Mouse (Mus musculus) megakaryocyte-erythroid progenitor cell, adult 5-6 weeks (primary cell): ENCODE data around the gene Hmgb1. TPM values are rescaled to one million over a fixed set of nuclear protein-coding genes. Genes with fewer than 3 reads are reported as not detected.

Experiments used
- ATAC-seq: replicated peaks from 2 replicates; pipeline ENCODE4 v1.8.0; 2016; ENCODE audit warnings: mild to moderate bottlenecking, inconsistent platforms; ENCODE audit not compliant: severe bottlenecking, poor library complexity, low FRiP score, low TSS enrichment
- total RNA-seq, 2 experiments: library from RNA; stranded (forward) in 1 of 2; stranded (reverse) in 1 of 2; fragments of 200-1000, 215-1000 nt in 1 of 2; fragments of >200 nt in 1 of 2; fragmentation: Nextera tagmentation in 1 of 2; gene quantifications; 2 replicates each; pipeline ENCODE4 v1.2.3; 2014 to 2017

Hmgb1 gene
- total RNA-seq, 2 experiments from 2014 or later, result 835 to 1,199 TPM

DNA sequence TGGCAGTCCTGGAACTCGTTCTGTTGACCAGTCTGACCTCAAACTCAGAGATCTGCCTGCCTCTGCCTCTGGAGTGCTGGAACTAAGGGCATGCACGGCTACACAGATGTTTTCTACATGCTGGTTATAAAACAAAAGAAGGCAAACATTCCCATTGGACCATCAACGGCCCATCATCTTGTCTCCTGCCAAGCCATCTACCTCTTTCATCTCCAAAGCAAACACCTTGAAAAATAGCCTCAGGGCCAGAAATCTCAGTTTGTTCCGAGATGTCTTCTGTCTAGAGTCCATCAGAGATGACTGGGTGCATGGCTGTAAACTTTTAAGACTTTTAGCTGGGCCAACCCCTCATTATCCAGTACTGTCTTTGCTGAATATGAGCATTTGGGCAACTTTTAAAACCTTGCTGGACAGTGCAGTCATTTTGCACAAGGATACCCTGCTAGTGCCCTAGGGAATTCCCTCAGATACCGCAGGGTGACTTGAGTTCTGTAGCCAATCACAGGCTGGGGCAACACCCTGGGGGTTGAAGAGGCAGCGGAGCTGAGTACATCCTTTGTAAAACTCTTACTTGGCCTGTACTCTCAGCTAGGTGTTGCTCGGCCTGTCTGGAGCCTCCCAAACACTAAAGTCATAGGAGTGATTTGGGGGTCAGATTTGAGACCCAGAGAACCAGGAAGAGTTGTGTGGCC, 170.3 kb downstream of the Hmgb1 start:
- no peak for ATAC-seq

DNA sequence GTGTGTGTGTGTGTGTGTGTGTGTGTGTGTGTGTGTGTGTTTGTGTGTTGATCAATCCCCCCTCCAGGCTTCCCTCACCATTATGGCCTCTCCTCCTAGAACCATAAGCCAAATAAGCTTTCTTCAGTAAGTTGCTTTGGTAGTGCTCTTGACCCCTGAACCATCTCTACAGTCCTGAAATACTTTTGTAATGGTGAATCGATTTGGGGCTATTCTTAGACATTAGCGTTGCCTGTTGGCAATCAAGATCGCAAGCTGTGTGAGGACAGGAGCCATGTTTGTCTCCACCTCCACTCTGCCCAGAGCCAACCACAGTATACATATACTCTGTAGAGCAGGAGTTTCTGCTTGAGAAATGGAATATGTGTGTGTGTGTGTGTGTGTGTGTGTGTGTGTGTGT, 175.2 kb downstream of the Hmgb1 start:
- ATAC-seq, result no peak

DNA sequence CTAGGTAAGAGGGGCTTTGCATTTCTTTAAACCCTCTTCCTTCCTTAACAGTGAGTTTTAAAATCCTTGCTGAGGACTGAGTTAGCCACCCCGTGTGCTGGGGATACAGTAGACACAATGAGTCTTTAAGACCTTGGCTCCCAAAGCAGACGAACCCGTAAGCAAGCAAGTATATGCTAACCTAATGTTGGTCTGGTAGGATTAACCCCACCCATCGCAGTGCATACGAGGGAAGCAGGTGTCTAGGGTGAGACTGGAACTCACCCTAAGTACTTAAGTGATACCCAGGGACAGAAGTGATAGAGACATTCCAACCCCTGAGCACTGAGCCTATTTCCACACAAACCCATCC, 177.0 kb downstream of the Hmgb1 start:
- no peak for ATAC-seq

DNA sequence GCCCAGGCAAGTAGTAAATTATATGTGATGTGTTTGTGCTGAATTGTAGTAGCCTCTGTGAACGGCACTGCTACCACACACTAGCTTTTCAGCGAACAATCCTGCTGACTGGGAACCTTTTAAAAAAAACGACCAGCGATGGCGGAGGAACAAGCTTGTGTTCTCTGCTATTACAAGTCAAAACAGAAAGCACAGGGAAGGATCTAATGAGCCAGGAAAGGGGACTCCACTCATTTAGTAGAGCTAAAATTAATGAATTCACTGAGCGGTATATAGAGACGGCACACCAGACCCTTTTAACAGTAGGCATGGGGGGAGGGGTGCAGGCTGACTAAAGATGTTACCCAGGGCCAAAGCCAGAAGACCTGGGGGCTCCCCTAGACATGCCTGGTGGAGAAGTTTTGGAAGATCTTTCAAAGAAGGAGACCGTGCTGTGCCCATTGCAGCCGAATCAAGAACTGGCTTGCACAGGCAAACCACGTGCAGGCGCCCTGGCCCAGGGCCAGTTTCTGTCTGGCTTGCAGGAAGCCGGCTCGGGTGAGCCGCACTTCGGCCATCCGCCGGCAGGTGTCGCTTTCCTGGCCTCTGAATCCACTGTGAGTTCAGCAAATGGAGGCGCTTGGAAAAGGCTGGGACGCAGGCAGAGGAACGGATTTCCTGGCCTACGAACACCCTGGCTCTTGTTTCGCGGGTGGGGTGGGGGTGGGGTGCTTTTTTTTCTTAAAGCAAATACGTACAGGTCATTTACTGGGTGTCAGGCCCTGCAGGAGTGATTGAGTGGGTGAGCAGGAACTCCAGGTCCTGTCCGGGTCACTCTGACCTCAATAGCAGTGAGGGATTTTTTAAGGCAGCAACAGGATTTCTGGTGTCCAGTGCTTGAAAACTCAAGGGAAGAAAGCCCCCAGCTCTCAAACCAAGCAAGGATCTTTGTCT, 177.7 kb downstream of the Hmgb1 start:
- peak; percentile 82 for ATAC-seq

DNA sequence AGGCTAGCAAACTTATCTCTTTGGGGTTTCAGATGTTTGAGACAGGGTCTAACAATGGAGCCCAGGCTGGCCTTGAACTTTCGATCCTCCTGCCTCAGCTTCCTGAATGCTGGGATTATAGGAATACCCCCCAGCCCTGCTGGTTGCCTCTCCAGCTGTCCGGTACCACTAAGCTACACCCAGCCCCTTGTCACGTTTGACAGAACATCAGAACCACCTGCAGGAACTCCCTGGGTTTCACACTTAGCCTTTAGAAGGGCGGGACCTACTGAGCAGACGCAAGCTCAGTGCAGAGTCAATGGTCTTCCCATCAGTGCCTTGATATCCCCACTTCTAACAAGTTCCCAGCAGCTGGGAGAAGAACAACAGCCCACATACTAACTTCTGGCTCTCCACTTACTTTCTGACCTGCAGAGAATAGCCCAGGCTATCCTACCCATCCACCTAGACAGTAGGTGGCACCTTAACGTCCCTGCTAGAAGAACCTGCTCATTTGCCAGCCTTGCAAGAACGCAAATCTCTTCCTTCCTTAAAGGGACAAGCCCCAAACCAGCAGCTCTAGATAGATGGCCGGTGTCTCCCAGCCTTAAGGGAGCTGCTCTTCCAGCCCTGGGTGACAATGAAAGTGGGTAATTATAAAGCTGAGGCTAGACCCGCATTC, 178.5 kb downstream of the Hmgb1 start:
- peak; percentile 34 for ATAC-seq

DNA sequence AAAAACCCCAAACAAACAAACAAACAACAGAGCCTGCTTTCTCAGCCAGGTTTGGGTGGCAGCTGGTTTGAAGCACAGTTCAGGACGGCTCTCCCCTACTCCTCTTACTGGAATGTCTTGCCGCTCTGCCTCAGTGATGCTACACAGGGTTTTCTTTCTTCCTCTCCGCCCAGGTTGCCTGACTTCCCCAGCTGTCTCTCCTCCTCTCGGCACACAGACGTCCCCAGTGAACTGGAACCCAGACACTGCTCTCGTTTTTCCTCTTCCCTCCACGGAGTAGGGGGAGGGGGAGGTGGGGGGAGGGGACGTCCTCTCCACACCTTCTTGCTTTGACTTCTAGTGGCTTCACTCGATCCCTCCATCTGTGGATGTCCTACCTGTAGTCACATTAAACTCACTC, 179.2 kb downstream of the Hmgb1 start:
- ATAC-seq, result no peak

DNA sequence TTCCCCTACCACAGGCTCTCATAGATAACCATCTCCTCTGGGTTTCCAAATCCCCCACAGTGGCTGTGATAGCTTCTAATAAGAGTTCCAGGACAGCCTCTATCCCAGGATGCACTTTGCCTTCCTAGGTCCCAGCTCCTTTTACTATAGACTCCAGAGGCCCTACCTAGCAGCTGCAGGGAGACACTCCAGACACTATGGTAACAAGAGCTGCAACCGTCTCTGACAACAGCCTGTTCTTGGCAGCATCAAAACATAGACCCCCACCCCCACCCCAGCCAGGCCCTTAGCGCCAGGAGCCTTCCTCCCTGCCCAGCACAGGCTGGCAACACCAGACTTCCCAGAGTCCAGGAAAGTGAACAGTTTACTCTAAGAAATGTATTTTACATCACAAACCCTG, 181.2 kb downstream of the Hmgb1 start:
- no peak for ATAC-seq

DNA sequence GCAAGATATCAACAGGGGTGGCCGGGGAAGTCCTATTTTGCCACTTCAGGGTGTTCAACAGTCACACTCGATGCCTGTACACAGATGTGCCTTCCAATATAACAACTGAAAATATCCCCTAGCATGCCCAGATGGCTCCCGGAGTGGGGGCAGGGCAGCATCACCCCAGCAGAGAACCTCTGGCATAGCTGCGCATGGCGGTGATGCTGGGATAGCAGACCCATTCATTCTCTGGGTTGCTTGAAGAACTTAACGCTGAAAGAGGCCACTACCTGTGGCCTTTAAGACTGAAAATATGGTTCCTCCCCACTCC, 181.5 kb downstream of the Hmgb1 start:
- no peak for ATAC-seq

DNA sequence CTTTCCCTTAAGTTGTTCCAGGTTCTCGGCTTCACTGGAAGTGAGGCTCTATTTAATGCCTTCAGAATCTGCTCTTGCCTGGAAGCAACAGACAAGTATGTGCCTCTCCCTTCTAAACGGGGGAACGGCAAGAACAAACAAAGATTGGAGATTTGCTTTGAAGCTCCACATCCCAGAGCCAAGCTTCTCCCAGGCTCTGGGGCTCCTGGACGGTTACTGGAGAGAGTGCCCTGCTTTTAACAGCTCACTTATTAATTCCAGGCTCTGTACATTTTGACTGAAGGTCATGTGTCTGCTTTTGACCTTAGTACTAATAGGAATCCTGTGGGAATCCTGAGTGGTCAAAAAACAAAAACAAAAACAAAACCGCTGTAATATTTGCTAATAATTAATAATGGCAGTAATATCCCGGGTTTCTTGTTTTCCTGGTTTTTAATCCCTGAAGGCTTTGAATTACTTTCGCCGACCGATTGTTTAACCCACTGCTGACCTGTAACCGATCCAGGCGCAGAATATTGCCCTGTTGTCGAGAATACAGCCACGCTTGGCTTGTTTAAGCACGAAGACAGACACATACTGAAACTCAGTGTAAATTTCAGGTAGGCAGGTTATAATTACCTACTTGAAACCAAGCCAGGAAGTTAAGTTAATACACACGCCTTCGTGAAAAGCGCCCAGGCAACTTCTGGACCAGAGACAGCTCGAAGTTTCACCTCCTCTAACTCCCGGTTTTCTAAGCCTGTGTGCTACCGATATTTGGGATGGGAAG, 182.1 kb downstream of the Hmgb1 start:
- ATAC-seq, result no peak

DNA sequence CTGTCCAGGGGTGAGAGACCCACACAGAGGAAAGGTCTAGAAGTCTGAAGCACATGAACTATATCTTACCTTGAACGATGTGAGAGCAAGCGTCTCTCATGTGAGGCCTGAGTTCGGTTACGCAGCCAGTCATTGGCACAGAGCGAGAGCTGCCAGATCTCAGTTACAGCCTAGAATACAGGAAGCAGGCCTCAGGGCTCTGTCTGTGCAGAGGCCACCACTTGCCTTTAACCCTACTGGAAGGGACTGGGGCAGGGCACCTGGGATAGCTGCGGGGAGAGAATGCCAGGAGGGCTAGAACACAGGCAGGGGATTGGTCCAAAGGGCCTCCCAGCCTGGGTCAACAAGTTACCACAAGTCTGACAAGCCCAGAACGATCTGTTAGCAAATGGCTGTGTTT, 184.5 kb downstream of the Hmgb1 start:
- ATAC-seq, result no peak

DNA sequence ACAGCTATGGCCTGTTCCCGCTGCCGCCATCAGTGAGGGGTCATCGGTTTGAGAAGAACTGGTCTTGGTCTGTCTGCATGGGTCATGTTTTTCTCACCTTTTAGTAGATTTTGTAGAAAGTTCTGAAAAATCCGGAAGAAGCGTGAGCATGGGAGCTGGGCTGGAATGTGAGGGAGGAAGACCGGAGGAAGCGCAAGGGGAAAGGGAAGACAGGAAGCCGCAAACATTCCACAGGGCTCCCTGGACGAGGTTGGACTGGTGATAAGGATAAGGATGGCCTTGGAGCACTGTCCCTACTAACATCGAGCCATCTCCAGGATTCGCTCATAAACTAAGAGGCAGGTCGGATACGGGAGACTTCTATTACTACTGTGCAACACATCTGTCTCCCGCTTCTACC, 185.8 kb downstream of the Hmgb1 start:
- no peak for ATAC-seq

DNA sequence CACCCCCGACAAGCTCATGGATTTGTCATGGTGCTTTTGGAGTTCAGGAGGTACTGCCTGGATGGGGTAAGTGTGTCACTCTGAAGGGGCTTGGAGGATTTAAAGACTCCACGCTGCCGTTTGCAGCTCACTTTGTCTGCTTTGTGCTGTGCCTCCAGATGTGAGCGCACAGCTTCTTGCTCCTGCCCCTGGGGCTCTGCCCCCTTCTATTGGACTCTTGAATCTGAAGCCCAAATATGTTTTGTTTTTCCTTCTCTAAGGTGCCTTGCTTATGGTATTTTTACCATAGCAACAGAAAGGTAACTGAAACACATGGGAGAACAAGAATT, 187.6 kb downstream of the Hmgb1 start:
- no peak for ATAC-seq

Other genes starting within 250 kb of the Hmgb1 start
- 12.5 TPM in 1 of 2 replicates, not detected in the other for gene Gm42791, start 189.3 kb downstream of the Hmgb1 start, total RNA-seq (2014; fragmentation: Nextera tagmentation)
- gene Gm42791, start 189.3 kb downstream of the Hmgb1 start, total RNA-seq (2017), result 7.8 and 10.8 TPM in 2 replicates
- 62.8 and 64.3 TPM in 2 replicates for gene Uspl1, start 139 bp downstream of the Hmgb1 start, total RNA-seq (2014; fragmentation: Nextera tagmentation)
- gene Uspl1, start 139 bp downstream of the Hmgb1 start, total RNA-seq (2017), result 56.6 and 66.9 TPM in 2 replicates
- 8.8 and 11.6 TPM in 2 replicates for gene Alox5ap, start 80.3 kb upstream of the Hmgb1 start, total RNA-seq (2014; fragmentation: Nextera tagmentation)
- 20.9 and 41.6 TPM in 2 replicates for gene Alox5ap, start 80.3 kb upstream of the Hmgb1 start, total RNA-seq (2017)
- gene Medag, start 227.3 kb upstream of the Hmgb1 start, total RNA-seq (2014; fragmentation: Nextera tagmentation), result not detected in 2 replicates
- gene Medag, start 227.3 kb upstream of the Hmgb1 start, total RNA-seq (2017), result not detected in 2 replicates